Mouse (Mus musculus) central nervous system, embryonic 18 days (tissue): ENCODE results near the gene Utp4. TPM values are rescaled to one million over a fixed set of nuclear protein-coding genes. Genes with fewer than 3 reads are reported as not detected.

Experiments
- polyA plus RNA-seq: library from polyadenylated mRNA; depleted of rRNA; stranded (reverse); fragments of >200 nt; gene quantifications from 2 replicates; pipeline ENCODE4 v1.2.3, GENCODE M21; 2012; rRNA removed

The Utp4 gene
- polyA plus RNA-seq: 37.3 and 38.0 TPM in 2 replicates

DNA sequence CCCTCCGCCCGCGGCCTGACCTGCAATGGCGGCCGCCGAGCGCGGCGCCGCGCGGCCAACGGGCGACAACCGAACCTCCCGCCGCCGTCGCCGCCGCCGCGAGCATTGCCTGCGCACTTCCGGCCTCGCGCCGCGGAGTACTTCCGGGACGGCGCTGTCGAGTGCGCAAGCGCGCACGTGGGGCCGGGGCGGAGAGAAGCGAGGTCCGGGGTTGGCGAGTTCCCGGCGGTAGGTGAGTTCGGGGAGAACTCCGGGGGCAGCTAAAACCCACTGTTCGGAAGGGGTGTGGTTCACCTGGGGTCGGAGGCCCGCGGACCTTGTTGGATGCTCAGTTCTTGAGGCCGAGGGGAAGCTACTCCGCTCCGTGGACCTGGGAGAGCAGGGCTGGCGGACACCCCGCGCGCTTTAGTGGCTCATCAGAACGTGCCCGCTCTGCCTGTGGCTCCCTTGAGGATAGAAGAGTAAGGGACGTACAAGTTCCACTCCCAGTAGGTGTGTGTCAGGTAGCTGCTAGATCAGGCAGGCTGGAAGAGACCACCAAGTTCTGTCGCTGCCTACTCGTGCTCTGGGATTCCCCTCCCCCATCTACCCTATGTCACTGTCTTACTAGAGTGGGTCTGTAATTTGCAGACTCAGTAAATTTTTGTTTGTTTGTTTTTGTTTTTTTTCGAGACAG lies at the start of gene Utp4:
Gene Utp4 (plus strand): TSS at position 156 of the 676 bp plus-strand sequence.

DNA sequence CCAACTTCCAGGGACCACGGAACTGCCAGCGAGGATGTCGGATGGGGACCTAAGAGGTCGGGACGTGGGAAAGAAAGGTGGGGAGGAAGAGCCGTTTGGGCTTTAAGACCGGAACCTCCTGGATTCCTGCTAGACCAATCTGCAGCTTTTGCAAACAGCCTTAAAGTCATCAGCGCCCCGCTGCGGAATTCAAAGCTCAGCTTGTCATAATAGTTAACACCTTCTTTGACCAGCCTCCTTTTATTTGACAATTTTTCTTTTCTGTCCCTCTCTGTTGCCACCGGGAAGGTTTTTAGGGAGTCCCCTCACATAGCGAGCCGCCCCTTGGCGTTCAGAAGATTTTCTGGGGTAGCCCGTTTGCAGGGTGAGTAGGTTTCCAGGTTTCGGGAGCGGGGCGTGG lies 23.4 kb upstream of the Utp4 start, which contains the start of gene Has3:
Gene Has3 (plus strand): TSS at position 192 of the 400 bp plus-strand sequence.

DNA sequence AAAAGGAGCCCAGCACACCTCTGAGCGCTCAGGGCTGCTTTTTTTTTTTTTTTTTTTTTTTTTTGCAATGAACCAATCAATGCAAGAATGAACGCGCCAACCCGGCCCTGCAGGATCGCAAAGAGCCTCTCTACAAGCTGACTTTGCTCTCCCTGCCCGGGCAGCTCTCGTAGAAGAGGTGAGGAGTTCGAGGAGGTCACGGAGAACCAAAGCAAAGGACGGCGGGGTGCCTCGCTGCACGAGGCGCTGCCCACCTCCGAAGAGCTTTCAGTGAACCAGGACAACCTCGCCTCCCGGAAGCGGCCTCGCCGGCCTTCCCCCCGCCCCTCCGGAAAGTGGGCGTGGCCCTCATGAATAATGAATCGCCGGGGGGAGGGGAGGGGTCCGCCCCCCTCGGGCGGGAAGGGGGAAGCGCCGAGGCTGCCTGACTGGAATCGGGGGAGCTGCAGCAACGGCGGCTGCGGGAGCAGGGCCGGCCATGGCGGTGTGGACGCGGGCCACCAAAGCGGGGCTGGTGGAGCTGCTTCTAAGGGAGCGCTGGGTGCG lies 42.0 kb downstream of the Utp4 start, which contains the start of gene Sntb2:
Gene Sntb2 (plus strand): TSS at position 427 of the 546 bp plus-strand sequence.

Other genes with a start within 250 kb of the Utp4 start
- 3.1 and 3.2 TPM in 2 replicates for gene Tango6, start 210.6 kb upstream of the Utp4 start, polyA plus RNA-seq
- gene Has3, start 23.4 kb upstream of the Utp4 start, polyA plus RNA-seq: 9.6 and 10.7 TPM in 2 replicates
- gene Sntb2, start 42.1 kb downstream of the Utp4 start, polyA plus RNA-seq: 4.1 and 5.0 TPM in 2 replicates
- gene Vps4a, start 137.6 kb downstream of the Utp4 start, polyA plus RNA-seq: 102 and 108 TPM in 2 replicates
- gene Pdf, start 155.0 kb downstream of the Utp4 start, polyA plus RNA-seq: 26.0 and 27.5 TPM in 2 replicates
- gene Cog8, start 163.1 kb downstream of the Utp4 start, polyA plus RNA-seq: 44.9 and 47.7 TPM in 2 replicates
- 69.9 and 80.6 TPM in 2 replicates for gene Nip7, start 163.2 kb downstream of the Utp4 start, polyA plus RNA-seq
- not detected in 2 replicates for gene Tmed6, start 172.0 kb downstream of the Utp4 start, polyA plus RNA-seq
- gene Terf2, start 202.9 kb downstream of the Utp4 start, polyA plus RNA-seq: 39.5 and 42.7 TPM in 2 replicates